Mouse (Mus musculus) heart, embryonic 14.5 days (tissue): Measurements from ENCODE around the gene Hsd17b3. TPM values are rescaled to one million over a fixed set of nuclear protein-coding genes. Genes with fewer than 3 reads are reported as not detected.
"Not testable (repeated sequence)": the region's sequence is repeated elsewhere in the genome, so short reads cannot be mapped to it uniquely, and the experiment has no call there.

Source experiments
- ATAC-seq: fragments of 200-750 bp; cut with Nextera tagmentation; 2 replicates; pipeline ENCODE4 v1.8.0; 2017; ENCODE audit warnings: low read depth, moderate TSS enrichment; ENCODE audit not compliant: insufficient number of reproducible peaks, insufficient read depth, low FRiP score
- H3K27ac ChIP-seq, 2 experiments: fragments of 200-500 bp in 1 of 2; fragments of 300-500 bp in 1 of 2; sonication (generic) in 1 of 2; replicated peaks in 1 of 2; 2 replicates each; pipeline ENCODE4 v1.5.1; 2012 to 2014; ENCODE audit warnings: low read depth in 2 of 2, low read length in 2 of 2, control low read depth in 1 of 2, mild to moderate bottlenecking in 1 of 2, mixed read lengths in 1 of 2; ENCODE audit not compliant: control insufficient read depth in 1 of 2, insufficient read depth in 1 of 2
- H3K27me3 ChIP-seq: fragments of 300-500 bp; sonication (generic); 2 replicates; pipeline ENCODE4 v1.6.1; 2014; ENCODE audit warnings: mild to moderate bottlenecking, low read length, control low read depth; ENCODE audit not compliant: control insufficient read depth, insufficient read depth
- H3K36me3 ChIP-seq: fragments of 300-500 bp; sonication (generic); 2 replicates; pipeline ENCODE4 v1.6.1; 2014; ENCODE audit warnings: mild to moderate bottlenecking, control low read depth, low read length, mixed read lengths; ENCODE audit not compliant: control insufficient read depth, insufficient read depth
- H3K4me1 ChIP-seq, 2 experiments: fragments of 200-500 bp in 1 of 2; fragments of 300-500 bp in 1 of 2; sonication (generic) in 1 of 2; 2 replicates each; pipeline ENCODE4 v1.6.1; 2012 to 2014; ENCODE audit warnings: low read length in 2 of 2, control low read depth in 1 of 2, mixed read lengths in 1 of 2; ENCODE audit not compliant: control insufficient read depth in 2 of 2, insufficient read depth in 2 of 2
- H3K4me2 ChIP-seq: fragments of 300-500 bp; sonication (generic); 2 replicates; pipeline ENCODE4 v1.6.1; 2014; ENCODE audit warnings: mild to moderate bottlenecking, low read length
- H3K4me3 ChIP-seq, 2 experiments: fragments of 200-500 bp in 1 of 2; fragments of 300-500 bp in 1 of 2; sonication (generic) in 1 of 2; 2 replicates each; pipeline ENCODE4 v1.5.1; 2012 to 2014; ENCODE audit warnings: low read length in 2 of 2, mild to moderate bottlenecking in 2 of 2, control low read depth in 1 of 2, low read depth in 1 of 2, moderate library complexity in 1 of 2; ENCODE audit not compliant: control insufficient read depth in 1 of 2, insufficient read depth in 1 of 2
- H3K9ac ChIP-seq: fragments of 300-500 bp; sonication (generic); 2 replicates; pipeline ENCODE4 v1.6.1; 2014; ENCODE audit warnings: mild to moderate bottlenecking, low read length
- H3K9me3 ChIP-seq: fragments of 300-500 bp; sonication (generic); 2 replicates; pipeline ENCODE4 v1.6.1; 2016; ENCODE audit warnings: low read length, control low read depth; ENCODE audit not compliant: control insufficient read depth
- WGBS: fragments of 180-500 bp; shearing (Covaris S2); extraction: QIAGEN DNeasy Blood & Tissue Kit; methylation state at CpG from one replicate; pipeline ENCODE4 v1.1.7; 2014; 5-methylcytosine and 5-hydroxymethylcytosine counted together
- polyA plus RNA-seq: library from polyadenylated mRNA; unstranded; fragments of >200 nt; fragmentation: Nextera tagmentation; extraction: Ambion mirVana; gene quantifications from 2 replicates; pipeline ENCODE4 v1.2.1, GENCODE M21; 2014

Gene Hsd17b3
- polyA plus RNA-seq, 1 experiment from 2014 or later: not detected

DNA sequence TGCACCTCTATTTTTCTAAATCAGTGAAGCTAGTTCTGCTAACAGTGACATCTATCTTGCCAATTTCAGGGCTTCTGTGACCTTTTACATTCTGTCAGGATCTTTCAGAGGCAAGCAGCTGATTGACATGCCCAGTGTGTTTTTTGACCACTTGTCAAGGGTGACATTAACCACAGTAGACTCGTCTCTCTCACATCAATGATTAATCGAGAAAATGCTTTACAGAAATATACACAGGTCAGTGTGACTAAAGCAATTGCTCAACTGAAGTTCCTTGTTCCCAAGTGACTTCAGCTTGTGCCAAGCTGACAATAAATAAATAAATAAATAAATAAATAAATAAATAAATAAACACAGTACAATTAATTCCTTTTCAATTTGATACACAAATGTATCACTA lies 36.7 kb downstream of the Hsd17b3 start:
- H3K4me3 ChIP-seq, H3K4me1 ChIP-seq, H3K9ac ChIP-seq, H3K27ac ChIP-seq, H3K36me3 ChIP-seq, H3K4me2 ChIP-seq, H3K9me3 ChIP-seq, ATAC-seq, H3K27me3 ChIP-seq: not testable (repeated sequence)
- WGBS: 76% methylated on average over 2 of the region's 2 CpGs

DNA sequence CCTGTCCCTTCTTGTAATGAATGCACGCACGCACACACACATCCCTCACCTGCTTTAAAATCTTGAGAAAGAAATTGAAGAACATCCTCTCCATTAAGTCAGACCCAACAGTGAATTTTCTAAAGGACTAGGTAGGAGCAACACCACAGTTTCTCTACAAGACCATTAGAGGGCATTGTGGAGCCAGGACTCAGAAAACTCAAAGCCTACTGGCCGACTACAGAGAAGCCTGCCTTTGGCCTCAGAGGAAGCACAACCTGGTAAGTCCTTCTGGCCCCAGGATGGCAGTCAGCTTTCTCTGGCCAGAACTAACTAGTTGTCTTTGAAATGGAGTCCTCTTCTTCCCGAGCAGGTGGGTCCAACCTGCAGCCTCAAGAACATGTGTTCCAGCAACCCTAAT lies 38.1 kb downstream of the Hsd17b3 start:
- 55% methylated on average over 4 of the region's 4 CpGs for WGBS

GRCm38 (mm10) chr13:64049535-64049934 lies 39.5 kb downstream of the Hsd17b3 start:
- no peak for ATAC-seq
- Histone ChIP-seq H3K9ac (no peak overlapping the region), H3K4me1 (no peaks in the 10 kb centered on the region), H3K4me2 (no peak overlapping the region), H3K27me3 (no peaks in the 10 kb centered on the region), H3K27ac (no peak overlapping the region), H3K36me3 (no peaks in the 10 kb centered on the region), H3K4me3 (no peak overlapping the region), H3K9me3 (peaks cover 9% of the 10 kb centered on the region; the same call in 1 of the 2 replicates)

More for the DNA sequence above, 38.1 kb downstream of the Hsd17b3 start:
- H3K9me3 ChIP-seq: peaks cover 9% of the 10 kb centered on the region; the same call in 1 of the 2 replicates
- H3K36me3 ChIP-seq: no peaks in the 10 kb centered on the region
- H3K4me1 ChIP-seq: no peaks in the 10 kb centered on the region
- no peak overlapping the region for H3K4me3 ChIP-seq
- no peak overlapping the region for H3K27ac ChIP-seq
- no peak overlapping the region for H3K4me2 ChIP-seq
- no peak overlapping the region for H3K9ac ChIP-seq
- ATAC-seq: no peak
- no peaks in the 10 kb centered on the region for H3K27me3 ChIP-seq

DNA sequence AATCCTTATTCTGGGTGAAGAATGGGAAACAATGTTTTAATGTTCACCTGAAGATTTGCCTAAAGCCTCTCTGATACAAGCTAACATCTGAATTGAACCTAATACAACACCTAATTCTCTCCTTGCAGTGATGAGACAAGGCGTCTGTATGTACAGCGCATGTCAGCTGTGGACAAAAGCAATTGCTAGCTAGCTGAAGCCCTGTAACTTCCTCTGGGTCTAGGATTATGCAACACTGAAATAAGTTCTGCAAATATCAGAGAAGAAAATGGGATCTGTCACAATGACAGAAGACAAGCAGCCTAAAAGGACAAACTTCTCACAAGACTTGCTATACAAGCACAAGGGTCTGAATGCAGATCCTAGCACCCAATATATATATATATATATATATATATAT lies 40.6 kb downstream of the Hsd17b3 start:
- WGBS: 87% methylated on average over 2 of the region's 2 CpGs
- Histone ChIP-seq H3K27me3 (no peaks in the 10 kb centered on the region), H3K4me3 (no peak overlapping the region), H3K9ac (no peak overlapping the region), H3K36me3 (no peaks in the 10 kb centered on the region), H3K9me3 (peaks cover 9% of the 10 kb centered on the region; the same call in 1 of the 2 replicates), H3K27ac (no peak overlapping the region), H3K4me2 (no peak overlapping the region), H3K4me1 (no peaks in the 10 kb centered on the region)
- no peak for ATAC-seq

GRCm38 (mm10) chr13:64039976-64040375 lies 49.1 kb downstream of the Hsd17b3 start:
- no peak overlapping the region for H3K27ac ChIP-seq
- no peak overlapping the region for H3K9ac ChIP-seq
- H3K36me3 ChIP-seq: no peaks in the 10 kb centered on the region
- H3K27me3 ChIP-seq: 0 out of 2 replicates have a peak, but pooled peaks cover 3% of the 10 kb centered on the region
- H3K4me1 ChIP-seq: peaks cover 2 to 4% of the 10 kb centered on the region in 2 experiments; a peak in 1 of 4 replicates
- no peak overlapping the region for H3K4me2 ChIP-seq
- H3K4me3 ChIP-seq: no peak overlapping the region
- ATAC-seq: no peak
- H3K9me3 ChIP-seq: no peaks in the 10 kb centered on the region
- WGBS: 75% methylated on average over 10 of the region's 10 CpGs

DNA sequence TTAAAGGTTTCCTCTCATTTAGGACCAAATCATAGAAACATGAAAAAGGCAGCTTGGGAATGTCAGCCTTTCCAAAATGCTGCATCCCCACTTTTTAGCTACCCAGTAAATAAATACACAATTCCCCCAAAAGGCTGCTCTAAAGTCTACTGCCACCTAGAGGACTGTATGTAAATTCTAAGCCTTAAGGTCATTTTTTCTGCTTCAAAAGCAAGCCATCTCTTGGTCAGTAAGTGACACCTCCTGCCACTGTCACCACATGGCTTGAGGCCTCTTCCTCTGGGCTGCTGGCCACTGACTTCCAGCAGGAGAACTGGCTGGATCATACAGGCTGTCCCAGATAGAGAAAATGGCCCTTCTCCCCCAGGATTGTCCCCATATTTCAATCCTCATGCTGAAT lies 50.9 kb downstream of the Hsd17b3 start:
- Histone ChIP-seq H3K4me3 (no peak overlapping the region), H3K9ac (no peak overlapping the region), H3K36me3 (no peaks in the 10 kb centered on the region), H3K27me3 (0 out of 2 replicates have a peak, but pooled peaks cover 3% of the 10 kb centered on the region), H3K9me3 (no peaks in the 10 kb centered on the region), H3K27ac (no peak overlapping the region), H3K4me1 (peaks cover 4 to 5% of the 10 kb centered on the region in 2 experiments; a peak in 1 of 4 replicates), H3K4me2 (no peak overlapping the region)
- ATAC-seq: no peak

GRCm38 (mm10) chr13:64036079-64037011 lies 52.7 kb downstream of the Hsd17b3 start:
- Histone ChIP-seq H3K27me3 (0 out of 2 replicates have a peak, but pooled peaks cover 3% of the 10 kb centered on the region), H3K27ac (no peak overlapping the region), H3K9me3 (no peaks in the 10 kb centered on the region), H3K9ac (no peak overlapping the region), H3K36me3 (no peaks in the 10 kb centered on the region), H3K4me1 (peaks cover 4 to 5% of the 10 kb centered on the region in 2 experiments; a peak in 1 of 4 replicates), H3K4me3 (no peak overlapping the region), H3K4me2 (no peak overlapping the region)
- 23% methylated on average over 13 of the region's 13 CpGs for WGBS
- no peak for ATAC-seq
